In genomic region chr2:92672106-92672505, GRCm38 (mm10) we compare ENCODE assay signal across 7 mouse cellular contexts.
"Had no signal": no experiment of that assay in that cellular context is flagged by ENCODE, and none has a peak within 500 bp of the region (broad histone marks: within the 10 kb centered on the region; RNA-seq: fewer than 3 reads in every experiment).

No protein-coding gene starts in this region.

- H3K27ac ChIP-seq: intestine, embryonic 15.5 days; limb, embryonic 15.5 days; liver, embryonic 12.5 days; macrophage; midbrain, embryonic 15.5 days; neural tube, embryonic 12.5 days had no signal

- H3K4me3 ChIP-seq: intestine, embryonic 15.5 days; limb, embryonic 15.5 days; liver, embryonic 12.5 days; megakaryocyte, embryonic 14.5 days; midbrain, embryonic 15.5 days; neural tube, embryonic 12.5 days had no signal
